Mouse (Mus musculus): Measurements from ENCODE around the gene Pthlh. TPM values are rescaled to one million over a fixed set of nuclear protein-coding genes. Genes with fewer than 3 reads are reported as not detected.

Pthlh gene
- total and polyA plus RNA-seq, 3 experiments: not detected

GRCm38 (mm10) chr6:147279309-147279708 is 15.3 kb upstream of the Pthlh start:
- H3K36me3 ChIP-seq (replicated peaks): no peaks in the 10 kb centered on the region

GRCm38 (mm10) chr6:147268143-147268790 is 4.3 kb upstream of the Pthlh start:
- no peak for DNase-seq (ENCODE audit: low spot score)
- ATAC-seq (ENCODE audit: extremely low read depth, insufficient number of reproducible peaks, low FRiP score, poor library complexity, severe bottlenecking): no peak
- TF ChIP-seq GATA2 (IDR thresholded peaks at IDR 0.05; ENCODE audit: borderline replicate concordance, low read depth, low read length) (no peak), TAL1 (conservative IDR thresholded peaks at IDR 0.05; ENCODE audit: low read depth, low read length) (no peak), CTCF (IDR thresholded peaks at IDR 0.05; ENCODE audit: low read depth, low read length) (no peak), GATA1 (IDR thresholded peaks at IDR 0.05; ENCODE audit: borderline replicate concordance, low read length) (no peak), POLR2AphosphoS5 (IDR thresholded peaks at IDR 0.05; ENCODE audit: insufficient replicate concordance, low read depth, low read length) (no peak)
- no peaks in the 10 kb centered on the region for H3K9me3 ChIP-seq (replicated peaks)
- no peak overlapping the region for H3K4me3 ChIP-seq (ENCODE audit: low read depth, low read length)
- H3K27me3 ChIP-seq (ENCODE audit: insufficient read depth, low read length): peaks cover 4% of the 10 kb centered on the region; the same call in 1 of the 2 replicates
- no peaks in the 10 kb centered on the region for H3K4me1 ChIP-seq (ENCODE audit: insufficient read depth, low read depth, low read length)
- H3K36me3 ChIP-seq (replicated peaks): no peaks in the 10 kb centered on the region

More at GRCm38 (mm10) chr6:147279309-147279708, 15.3 kb upstream of the Pthlh start:
- H3K4me1 ChIP-seq (ENCODE audit: insufficient read depth, low read depth, low read length): no peaks in the 10 kb centered on the region
- no peaks in the 10 kb centered on the region for H3K9me3 ChIP-seq (replicated peaks)
- no peak for TF ChIP-seq GATA1 (IDR thresholded peaks at IDR 0.05; ENCODE audit: borderline replicate concordance, low read length)
- TF ChIP-seq CTCF (IDR thresholded peaks at IDR 0.05; ENCODE audit: low read depth, low read length): no peak
- no peak for TF ChIP-seq POLR2AphosphoS5 (IDR thresholded peaks at IDR 0.05; ENCODE audit: insufficient replicate concordance, low read depth, low read length)
- no peak for TF ChIP-seq GATA2 (IDR thresholded peaks at IDR 0.05; ENCODE audit: borderline replicate concordance, low read depth, low read length)
- no peak for TF ChIP-seq TAL1 (conservative IDR thresholded peaks at IDR 0.05; ENCODE audit: low read depth, low read length)
- no peak overlapping the region for H3K4me3 ChIP-seq (ENCODE audit: low read depth, low read length)
- no peak for ATAC-seq (ENCODE audit: extremely low read depth, insufficient number of reproducible peaks, low FRiP score, poor library complexity, severe bottlenecking)
- DNase-seq (ENCODE audit: low spot score): no peak
- no peaks in the 10 kb centered on the region for H3K27me3 ChIP-seq (ENCODE audit: insufficient read depth, low read length)

DNA sequence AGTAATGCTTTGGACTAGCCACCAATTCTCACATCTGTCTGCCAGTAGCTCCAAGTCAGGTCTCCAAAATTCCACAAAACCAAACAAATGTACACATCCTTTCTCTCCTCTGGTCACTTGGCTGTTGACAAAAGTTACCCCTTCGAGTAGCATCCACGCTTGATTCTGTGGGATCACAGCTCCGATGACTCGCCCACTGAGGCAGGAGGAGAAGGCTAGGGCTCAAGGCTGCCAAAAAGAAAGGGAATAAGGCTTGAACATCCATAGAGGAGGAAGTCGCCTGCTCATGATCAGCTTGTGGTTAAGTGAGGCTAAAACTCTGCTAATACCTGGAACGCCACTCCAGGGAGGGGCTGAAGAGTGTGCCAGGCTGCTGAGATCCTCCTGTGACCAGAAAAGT is 2.5 kb upstream of the Pthlh start:
- Histone ChIP-seq H3K4me3 (ENCODE audit: low read depth, low read length) (no peak overlapping the region), H3K9me3 (replicated peaks) (no peaks in the 10 kb centered on the region), H3K4me1 (ENCODE audit: insufficient read depth, low read depth, low read length) (no peaks in the 10 kb centered on the region), H3K36me3 (replicated peaks) (no peaks in the 10 kb centered on the region), H3K27me3 (ENCODE audit: insufficient read depth, low read length) (peaks cover 4% of the 10 kb centered on the region; the same call in 1 of the 2 replicates)
- DNase-seq (ENCODE audit: low spot score): no peak
- TF ChIP-seq GATA1 (IDR thresholded peaks at IDR 0.05; ENCODE audit: borderline replicate concordance, low read length) (no peak), POLR2AphosphoS5 (IDR thresholded peaks at IDR 0.05; ENCODE audit: insufficient replicate concordance, low read depth, low read length) (no peak), GATA2 (IDR thresholded peaks at IDR 0.05; ENCODE audit: borderline replicate concordance, low read depth, low read length) (no peak), CTCF (IDR thresholded peaks at IDR 0.05; ENCODE audit: low read depth, low read length) (no peak), TAL1 (conservative IDR thresholded peaks at IDR 0.05; ENCODE audit: low read depth, low read length) (no peak)
- no peak for ATAC-seq (ENCODE audit: extremely low read depth, insufficient number of reproducible peaks, low FRiP score, poor library complexity, severe bottlenecking)

GRCm38 (mm10) chr6:147263178-147263577 is 805 bp downstream of the Pthlh start:
- Histone ChIP-seq H3K4me3 (ENCODE audit: low read depth, low read length) (no peak overlapping the region), H3K9me3 (replicated peaks) (no peaks in the 10 kb centered on the region), H3K4me1 (ENCODE audit: insufficient read depth, low read depth, low read length) (no peaks in the 10 kb centered on the region), H3K36me3 (replicated peaks) (no peaks in the 10 kb centered on the region), H3K27me3 (ENCODE audit: insufficient read depth, low read length) (peaks cover 2% of the 10 kb centered on the region; the same call in 1 of the 2 replicates)
- TF ChIP-seq TAL1 (conservative IDR thresholded peaks at IDR 0.05; ENCODE audit: low read depth, low read length) (no peak), GATA1 (IDR thresholded peaks at IDR 0.05; ENCODE audit: borderline replicate concordance, low read length) (no peak), CTCF (IDR thresholded peaks at IDR 0.05; ENCODE audit: low read depth, low read length) (no peak), GATA2 (IDR thresholded peaks at IDR 0.05; ENCODE audit: borderline replicate concordance, low read depth, low read length) (no peak), POLR2AphosphoS5 (IDR thresholded peaks at IDR 0.05; ENCODE audit: insufficient replicate concordance, low read depth, low read length) (no peak)
- DNase-seq (ENCODE audit: low spot score) (no peak), ATAC-seq (ENCODE audit: extremely low read depth, insufficient number of reproducible peaks, low FRiP score, poor library complexity, severe bottlenecking) (no peak)

GRCm38 (mm10) chr6:147261616-147262015 is 2.4 kb downstream of the Pthlh start:
- Histone ChIP-seq H3K4me1 (ENCODE audit: insufficient read depth, low read depth, low read length) (no peaks in the 10 kb centered on the region), H3K9me3 (replicated peaks) (no peaks in the 10 kb centered on the region), H3K4me3 (ENCODE audit: low read depth, low read length) (no peak overlapping the region), H3K36me3 (replicated peaks) (no peaks in the 10 kb centered on the region), H3K27me3 (ENCODE audit: insufficient read depth, low read length) (peaks cover 2% of the 10 kb centered on the region; the same call in 1 of the 2 replicates)
- ATAC-seq (ENCODE audit: extremely low read depth, insufficient number of reproducible peaks, low FRiP score, poor library complexity, severe bottlenecking): no peak
- DNase-seq (ENCODE audit: low spot score): no peak
- no peak for TF ChIP-seq TAL1 (conservative IDR thresholded peaks at IDR 0.05; ENCODE audit: low read depth, low read length)
- TF ChIP-seq POLR2AphosphoS5 (IDR thresholded peaks at IDR 0.05; ENCODE audit: insufficient replicate concordance, low read depth, low read length): no peak
- TF ChIP-seq GATA2 (IDR thresholded peaks at IDR 0.05; ENCODE audit: borderline replicate concordance, low read depth, low read length): no peak
- TF ChIP-seq CTCF (IDR thresholded peaks at IDR 0.05; ENCODE audit: low read depth, low read length): no peak
- no peak for TF ChIP-seq GATA1 (IDR thresholded peaks at IDR 0.05; ENCODE audit: borderline replicate concordance, low read length)

DNA sequence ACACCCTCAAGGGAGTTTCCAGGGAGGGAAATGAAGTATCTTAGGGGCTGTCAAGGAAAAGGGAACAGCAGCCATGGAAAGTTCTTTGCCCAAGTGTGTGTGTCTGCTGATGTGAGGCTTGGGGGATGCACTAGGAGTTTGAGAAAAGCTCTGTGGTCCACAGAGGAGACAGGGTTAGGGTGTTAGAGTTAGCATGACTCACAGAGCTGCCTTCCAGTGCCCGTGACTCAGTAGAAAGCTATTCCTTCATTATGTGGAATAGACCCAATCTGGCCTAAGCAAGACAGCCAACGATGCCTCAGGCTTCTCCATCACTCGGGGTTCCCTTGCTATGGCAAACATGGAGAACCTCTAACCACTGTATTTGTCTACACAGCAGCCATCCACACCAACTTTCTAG is 3.2 kb downstream of the Pthlh start:
- DNase-seq (ENCODE audit: low spot score) (no peak), ATAC-seq (ENCODE audit: extremely low read depth, insufficient number of reproducible peaks, low FRiP score, poor library complexity, severe bottlenecking) (no peak)
- H3K4me3 ChIP-seq (ENCODE audit: low read depth, low read length): no peak overlapping the region
- H3K27me3 ChIP-seq (ENCODE audit: insufficient read depth, low read length): peaks cover 2% of the 10 kb centered on the region; the same call in 1 of the 2 replicates
- H3K36me3 ChIP-seq (replicated peaks): no peaks in the 10 kb centered on the region
- H3K4me1 ChIP-seq (ENCODE audit: insufficient read depth, low read depth, low read length): no peaks in the 10 kb centered on the region
- no peaks in the 10 kb centered on the region for H3K9me3 ChIP-seq (replicated peaks)
- TF ChIP-seq GATA1 (IDR thresholded peaks at IDR 0.05; ENCODE audit: borderline replicate concordance, low read length) (no peak), GATA2 (IDR thresholded peaks at IDR 0.05; ENCODE audit: borderline replicate concordance, low read depth, low read length) (no peak), TAL1 (conservative IDR thresholded peaks at IDR 0.05; ENCODE audit: low read depth, low read length) (no peak), POLR2AphosphoS5 (IDR thresholded peaks at IDR 0.05; ENCODE audit: insufficient replicate concordance, low read depth, low read length) (no peak), CTCF (IDR thresholded peaks at IDR 0.05; ENCODE audit: low read depth, low read length) (no peak)

Data from G1E (cell line).